Mouse (Mus musculus) retina, adult 2 months (tissue): ENCODE data around the gene Ift20.
A peak's percentile ranks its signal among the peaks of the same experiment; 100 is the strongest.

Experiments
- DNase-seq: peaks from one replicate; pipeline ENCODE4 v3.0.0-alpha.2; 2012; ENCODE audit warnings: low read depth, low spot score

Ift20 gene

GRCm38 (mm10) chr11:78536080-78536689 lies at the start of gene Ift20, which contains the start of gene Tnfaip1:
Gene Ift20, plus strand, starts transcription at chr11:78536361.
Gene Tnfaip1, minus strand, starts transcription at chr11:78536332.
- DNase-seq: peak; percentile 96

GRCm38 (mm10) chr11:78488168-78488567 lies 48.0 kb upstream of the Ift20 start:
- no peak for DNase-seq

GRCm38 (mm10) chr11:78490781-78491241 lies 45.4 kb upstream of the Ift20 start:
- DNase-seq: no peak

GRCm38 (mm10) chr11:78495904-78496303 lies 40.3 kb upstream of the Ift20 start:
- no peak for DNase-seq

- DNase-seq: no peak
Observed at GRCm38 (mm10) chr11:78497071-78497541, 39.1 kb upstream of the Ift20 start.

- peak; percentile 94 for DNase-seq
Observed at GRCm38 (mm10) chr11:78497544-78498522, 38.3 kb upstream of the Ift20 start, which contains the start of gene Sarm1. Gene Sarm1, minus strand, starts transcription at chr11:78497754.

- peak; percentile 84 for DNase-seq
Observed at GRCm38 (mm10) chr11:78499004-78499403, 37.2 kb upstream of the Ift20 start, which contains the start of gene Vtn. Gene Vtn, plus strand, starts transcription at chr11:78499091.

GRCm38 (mm10) chr11:78499543-78499942 lies 36.6 kb upstream of the Ift20 start:
- peak; percentile 47 for DNase-seq

- DNase-seq: no peak
Observed at GRCm38 (mm10) chr11:78500623-78501202, 35.4 kb upstream of the Ift20 start.

GRCm38 (mm10) chr11:78501529-78501928 lies 34.6 kb upstream of the Ift20 start:
- DNase-seq: no peak

- DNase-seq: no peak
Observed at GRCm38 (mm10) chr11:78502909-78503650, 33.1 kb upstream of the Ift20 start, which contains the start of gene Sebox. Gene Sebox, plus strand, starts transcription at chr11:78503447.

GRCm38 (mm10) chr11:78505430-78505829 lies 30.7 kb upstream of the Ift20 start:
- no peak for DNase-seq

GRCm38 (mm10) chr11:78509148-78509547 lies 27.0 kb upstream of the Ift20 start:
- no peak for DNase-seq

- DNase-seq: peak; percentile 88
Observed at GRCm38 (mm10) chr11:78512025-78512957, 23.9 kb upstream of the Ift20 start, which contains the start of the genes Tmem199 and Poldip2. Gene Tmem199, minus strand, starts transcription at chr11:78512172. Gene Poldip2, plus strand, starts transcription at chr11:78512193.

- DNase-seq: no peak
Observed at GRCm38 (mm10) chr11:78513106-78513790, 22.9 kb upstream of the Ift20 start.

- DNase-seq: no peak
Observed at GRCm38 (mm10) chr11:78515549-78516325, 20.4 kb upstream of the Ift20 start.

- DNase-seq: no peak
Observed at GRCm38 (mm10) chr11:78518931-78519330, 17.2 kb upstream of the Ift20 start.

GRCm38 (mm10) chr11:78521880-78522279 lies 14.3 kb upstream of the Ift20 start:
- DNase-seq: no peak
